Mouse (Mus musculus) lung, embryonic 16.5 days (tissue): ENCODE measurements around the gene Srpk2. TPM values are rescaled to one million over a fixed set of nuclear protein-coding genes. Genes with fewer than 3 reads are reported as not detected.

Experiments
- ATAC-seq: fragments of 200-750 bp; cut with Nextera tagmentation; 2 replicates; pipeline ENCODE4 v1.8.0; 2017; ENCODE audit warnings: low read depth, mild to moderate bottlenecking, moderate library complexity
- H3K27ac ChIP-seq: fragments of 300-500 bp; sonication (generic); 2 replicates; pipeline ENCODE4 v1.5.1; 2014; ENCODE audit warnings: mild to moderate bottlenecking, control low read depth, low read length
- H3K27me3 ChIP-seq: fragments of 300-500 bp; sonication (generic); 2 replicates; pipeline ENCODE4 v1.6.1; 2014; ENCODE audit warnings: low read depth, low read length, mixed read lengths; ENCODE audit not compliant: control insufficient read depth, insufficient read depth
- H3K36me3 ChIP-seq: fragments of 300-500 bp; sonication (generic); 2 replicates; pipeline ENCODE4 v1.6.1; 2014; ENCODE audit warnings: low read length; ENCODE audit not compliant: control insufficient read depth, insufficient read depth
- H3K4me1 ChIP-seq: fragments of 300-500 bp; sonication (generic); replicated peaks from 2 replicates; pipeline ENCODE4 v1.6.1; 2014; ENCODE audit warnings: low read length, mixed read lengths; ENCODE audit not compliant: control insufficient read depth, insufficient read depth
- H3K4me2 ChIP-seq: fragments of 300-500 bp; sonication (generic); 2 replicates; pipeline ENCODE4 v1.6.1; 2014; ENCODE audit warnings: low read depth, low read length, control low read depth
- H3K4me3 ChIP-seq: fragments of 300-500 bp; sonication (generic); 2 replicates; pipeline ENCODE4 v1.5.1; 2014; ENCODE audit warnings: mild to moderate bottlenecking, low read length, control low read depth
- H3K9ac ChIP-seq: fragments of 300-500 bp; sonication (generic); 2 replicates; pipeline ENCODE4 v1.6.1; 2014; ENCODE audit warnings: low read length, control low read depth
- H3K9me3 ChIP-seq: fragments of 300-500 bp; sonication (generic); 2 replicates; pipeline ENCODE4 v1.6.1; 2016; ENCODE audit warnings: low read length; ENCODE audit not compliant: control insufficient read depth
- WGBS: fragments of 180-500 bp; shearing (Covaris S2); extraction: QIAGEN DNeasy Blood & Tissue Kit; methylation state at CpG from one replicate; pipeline ENCODE4 v1.1.7; 2014; 5-methylcytosine and 5-hydroxymethylcytosine counted together
- polyA plus RNA-seq: library from polyadenylated mRNA; unstranded; fragments of >200 nt; fragmentation: Nextera tagmentation; extraction: Ambion mirVana; gene quantifications from 2 replicates; pipeline ENCODE4 v1.2.1, GENCODE M21; 2015

The Srpk2 gene
- polyA plus RNA-seq, 1 experiment from 2014 or later, result 43.7 TPM

DNA sequence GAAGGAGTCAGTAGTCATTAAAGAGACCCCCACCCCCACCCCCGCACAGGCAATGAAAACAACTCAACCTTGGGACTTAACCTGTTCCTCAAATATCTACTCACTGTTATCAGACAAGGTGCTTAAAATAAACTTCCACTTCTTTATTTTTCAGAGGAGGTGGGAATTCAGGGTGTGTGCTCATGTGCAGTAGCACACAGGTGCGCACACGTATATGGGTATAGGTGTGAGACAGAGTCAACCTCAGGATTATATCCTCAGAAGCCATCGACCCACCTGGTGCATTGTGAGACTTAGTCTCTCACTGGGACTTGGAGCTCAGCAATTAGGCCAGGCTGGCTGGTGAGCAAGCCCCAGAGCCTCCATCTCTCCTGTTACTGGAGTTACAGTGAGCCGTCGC lies 153.3 kb downstream of the Srpk2 start:
- H3K4me1 ChIP-seq, result no peaks in the 10 kb centered on the region; the same call in 1 of the 2 replicates
- H3K27ac ChIP-seq, result no peak overlapping the region
- H3K9ac ChIP-seq, result no peak overlapping the region
- H3K9me3 ChIP-seq, result no peaks in the 10 kb centered on the region
- no peak overlapping the region for H3K4me3 ChIP-seq
- H3K27me3 ChIP-seq, result no peaks in the 10 kb centered on the region
- no peaks in the 10 kb centered on the region for H3K36me3 ChIP-seq
- H3K4me2 ChIP-seq, result no peak overlapping the region
- no peak for ATAC-seq
- 84% methylated on average over 6 of the region's 6 CpGs for WGBS

DNA sequence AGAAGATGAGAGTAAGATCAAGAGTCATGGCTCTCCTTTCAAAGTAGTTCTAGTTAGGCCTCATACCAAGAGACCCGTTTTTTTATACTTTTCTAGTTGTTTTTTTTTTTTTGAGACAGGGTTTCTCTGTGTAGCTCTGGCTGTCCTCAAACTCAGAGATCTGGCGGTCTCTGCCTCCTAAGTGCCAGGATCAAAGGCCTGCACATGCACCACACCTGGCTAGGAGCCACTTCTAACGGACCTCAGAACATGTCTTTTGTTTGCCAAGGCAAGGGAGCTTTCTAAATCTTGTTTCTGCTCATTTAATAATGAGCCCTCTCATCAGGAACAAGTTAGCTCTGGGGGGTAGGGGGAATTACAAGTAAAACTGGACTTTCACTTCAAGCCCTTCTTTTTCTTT lies 159.8 kb downstream of the Srpk2 start:
- peaks cover 3% of the 10 kb centered on the region for H3K4me1 ChIP-seq
- H3K27me3 ChIP-seq, result no peaks in the 10 kb centered on the region
- no peak for ATAC-seq
- no peak overlapping the region for H3K4me3 ChIP-seq
- no peak overlapping the region for H3K27ac ChIP-seq
- WGBS, result 40% methylated on average over 3 of the region's 3 CpGs
- H3K36me3 ChIP-seq, result peaks cover 7% of the 10 kb centered on the region; the same call in 1 of the 2 replicates
- H3K9ac ChIP-seq, result no peak overlapping the region
- H3K9me3 ChIP-seq, result no peaks in the 10 kb centered on the region
- H3K4me2 ChIP-seq, result no peak overlapping the region

DNA sequence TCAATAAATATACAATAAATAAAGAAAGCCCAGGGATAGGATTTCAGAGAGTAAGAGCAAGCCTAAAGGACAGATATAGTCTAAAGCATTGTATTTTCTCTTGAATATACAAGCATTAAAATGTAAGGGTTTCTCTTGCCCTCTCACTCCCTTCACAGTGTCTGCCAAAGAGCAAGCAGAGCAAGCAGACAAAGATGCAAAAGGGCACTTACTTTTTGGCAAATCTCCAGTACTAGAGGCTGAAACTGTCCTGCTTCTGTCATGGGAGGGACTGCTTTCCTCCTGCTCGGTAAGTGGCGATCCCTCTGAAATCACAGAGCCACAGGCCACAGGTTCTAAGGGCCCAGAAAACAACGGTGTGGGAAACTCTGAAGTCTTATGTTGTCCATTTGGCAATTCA lies 160.5 kb downstream of the Srpk2 start:
- peaks cover 7% of the 10 kb centered on the region; the same call in 1 of the 2 replicates for H3K36me3 ChIP-seq
- 62% methylated on average over 3 of the region's 3 CpGs for WGBS
- no peak overlapping the region for H3K4me3 ChIP-seq
- peaks cover 6% of the 10 kb centered on the region for H3K4me1 ChIP-seq
- H3K9ac ChIP-seq, result no peak overlapping the region
- no peak overlapping the region for H3K27ac ChIP-seq
- ATAC-seq, result no peak
- H3K4me2 ChIP-seq, result no peak overlapping the region
- H3K9me3 ChIP-seq, result no peaks in the 10 kb centered on the region
- no peaks in the 10 kb centered on the region for H3K27me3 ChIP-seq

DNA sequence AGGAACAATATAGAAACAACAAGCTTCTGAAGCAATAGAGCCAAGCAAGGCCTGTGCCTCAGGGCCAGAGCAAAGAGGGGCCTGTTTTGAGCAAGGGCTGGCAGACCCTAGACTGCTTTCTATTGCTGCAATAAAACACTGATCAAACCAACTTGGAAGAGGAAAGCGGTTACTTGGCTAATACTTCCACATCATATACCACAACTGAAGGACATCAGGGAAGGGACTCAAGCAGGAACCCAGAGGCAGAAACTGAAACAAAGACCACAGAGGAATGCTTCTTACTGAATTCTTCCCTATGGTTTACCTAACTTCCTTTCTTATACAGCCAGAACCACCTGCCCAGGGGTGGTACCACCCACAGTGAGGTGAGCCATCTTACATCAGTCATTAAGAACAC lies 162.8 kb downstream of the Srpk2 start:
- Histone ChIP-seq H3K9ac (no peak overlapping the region), H3K36me3 (peaks cover 10% of the 10 kb centered on the region; the same call in 1 of the 2 replicates), H3K9me3 (no peaks in the 10 kb centered on the region), H3K27me3 (no peaks in the 10 kb centered on the region), H3K4me1 (peaks cover 12% of the 10 kb centered on the region), H3K27ac (no peak overlapping the region), H3K4me2 (no peak overlapping the region), H3K4me3 (no peak overlapping the region)
- no peak for ATAC-seq
- 87% methylated on average over 1 of the region's 1 CpGs for WGBS

DNA sequence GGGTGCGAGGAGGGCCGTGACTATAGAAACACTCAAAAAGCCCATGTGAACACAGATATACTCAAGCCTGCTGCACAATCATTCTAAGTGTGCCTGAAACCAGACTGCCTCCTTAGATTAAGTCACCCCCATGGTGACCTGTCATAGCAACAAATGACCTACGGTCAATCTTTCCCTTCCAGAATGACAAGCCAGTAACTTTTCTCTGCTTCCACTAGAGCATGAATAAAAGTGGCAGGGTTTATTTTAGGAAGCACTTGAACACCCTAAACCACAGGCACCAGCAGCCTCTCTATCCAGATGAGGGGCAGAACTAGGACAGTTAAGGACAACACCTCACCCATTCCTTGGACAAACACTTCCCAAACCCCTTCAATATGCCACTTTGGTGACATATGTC lies 164.7 kb downstream of the Srpk2 start:
- 83% methylated on average over 3 of the region's 3 CpGs for WGBS
- Histone ChIP-seq H3K36me3 (peaks cover 12% of the 10 kb centered on the region; the same call in 1 of the 2 replicates), H3K9me3 (no peaks in the 10 kb centered on the region), H3K27me3 (no peaks in the 10 kb centered on the region), H3K4me2 (no peak overlapping the region), H3K27ac (no peak overlapping the region), H3K4me1 (peaks cover 12% of the 10 kb centered on the region), H3K9ac (no peak overlapping the region), H3K4me3 (no peak overlapping the region)
- ATAC-seq, result no peak

DNA sequence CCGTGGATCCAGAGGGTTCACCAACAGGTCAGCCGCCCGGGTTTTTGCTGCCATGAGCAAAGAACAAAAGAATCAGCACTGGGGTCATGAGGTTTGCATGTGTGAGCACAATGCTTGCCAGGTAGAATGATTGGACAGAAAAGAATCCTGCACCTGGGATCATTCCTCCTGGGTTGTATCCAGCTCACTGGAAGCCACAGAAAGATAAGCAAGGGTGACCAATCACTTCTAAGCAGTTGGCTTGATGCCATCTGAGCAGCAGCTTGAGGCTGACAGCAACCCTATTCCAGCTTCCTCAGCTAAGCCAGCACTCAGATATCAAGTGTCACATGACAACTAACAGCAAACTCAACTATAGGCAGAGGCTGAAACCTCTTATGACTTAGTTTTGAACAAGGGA lies 165.7 kb downstream of the Srpk2 start:
- H3K9ac ChIP-seq, result no peak overlapping the region
- H3K36me3 ChIP-seq, result peaks cover 16% of the 10 kb centered on the region
- no peak overlapping the region for H3K4me2 ChIP-seq
- no peak overlapping the region for H3K27ac ChIP-seq
- WGBS, result 16% methylated on average over 3 of the region's 3 CpGs
- no peak overlapping the region for H3K4me3 ChIP-seq
- H3K4me1 ChIP-seq, result peaks cover 12% of the 10 kb centered on the region
- no peaks in the 10 kb centered on the region for H3K27me3 ChIP-seq
- H3K9me3 ChIP-seq, result no peaks in the 10 kb centered on the region
- peak; percentile 86 for ATAC-seq

DNA sequence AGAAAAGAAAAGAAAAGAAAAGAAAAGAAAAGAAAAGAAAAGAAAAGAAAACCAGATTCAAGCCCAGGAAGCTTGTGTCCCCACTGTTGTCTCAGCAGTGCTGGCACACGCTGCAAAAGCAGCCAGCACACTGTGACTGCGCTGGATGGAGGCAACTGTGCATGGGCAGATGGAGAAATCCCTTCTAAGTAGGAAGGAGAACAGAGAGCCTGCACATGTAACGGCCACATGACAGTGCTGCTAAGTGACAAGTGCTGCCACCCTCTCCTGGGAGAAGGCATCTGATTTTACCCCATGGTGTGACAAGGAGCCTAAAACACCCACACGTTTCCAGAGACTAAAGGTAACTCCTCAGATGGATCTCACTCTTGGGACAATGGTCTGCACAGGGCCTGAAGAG lies 166.6 kb downstream of the Srpk2 start:
- H3K9me3 ChIP-seq, result no peaks in the 10 kb centered on the region
- no peak overlapping the region for H3K9ac ChIP-seq
- no peak overlapping the region for H3K4me2 ChIP-seq
- H3K36me3 ChIP-seq, result peaks cover 24% of the 10 kb centered on the region
- 85% methylated on average over 4 of the region's 4 CpGs for WGBS
- no peaks in the 10 kb centered on the region for H3K27me3 ChIP-seq
- H3K27ac ChIP-seq, result no peak overlapping the region
- H3K4me3 ChIP-seq, result no peak overlapping the region
- ATAC-seq, result no peak
- H3K4me1 ChIP-seq, result peaks cover 12% of the 10 kb centered on the region

DNA sequence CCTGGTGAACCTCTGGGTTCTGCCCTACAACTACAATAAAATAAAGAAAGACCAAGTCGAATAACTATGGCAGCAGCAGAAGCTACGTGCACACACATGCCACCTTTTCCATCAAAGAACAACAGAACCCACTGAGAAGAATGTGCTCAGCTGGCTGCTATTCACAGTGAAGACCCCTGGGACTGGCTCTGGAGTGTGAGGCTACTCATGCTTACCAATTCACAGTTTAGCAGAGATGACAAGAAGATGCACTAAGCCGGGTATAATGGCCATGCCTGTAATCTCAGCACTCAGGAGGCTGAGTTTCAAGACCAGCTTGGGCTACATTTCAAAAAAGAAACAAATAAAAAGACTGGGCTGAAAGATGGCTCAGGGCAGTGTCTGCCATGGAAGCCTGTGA lies 167.5 kb downstream of the Srpk2 start:
- H3K4me1 ChIP-seq, result peaks cover 12% of the 10 kb centered on the region
- H3K27ac ChIP-seq, result no peak overlapping the region
- 80% methylated on average over 3 of the region's 3 CpGs for WGBS
- H3K36me3 ChIP-seq, result peaks cover 25% of the 10 kb centered on the region
- no peaks in the 10 kb centered on the region for H3K9me3 ChIP-seq
- no peak overlapping the region for H3K9ac ChIP-seq
- no peak overlapping the region for H3K4me3 ChIP-seq
- ATAC-seq, result no peak
- no peak overlapping the region for H3K4me2 ChIP-seq
- H3K27me3 ChIP-seq, result no peaks in the 10 kb centered on the region

DNA sequence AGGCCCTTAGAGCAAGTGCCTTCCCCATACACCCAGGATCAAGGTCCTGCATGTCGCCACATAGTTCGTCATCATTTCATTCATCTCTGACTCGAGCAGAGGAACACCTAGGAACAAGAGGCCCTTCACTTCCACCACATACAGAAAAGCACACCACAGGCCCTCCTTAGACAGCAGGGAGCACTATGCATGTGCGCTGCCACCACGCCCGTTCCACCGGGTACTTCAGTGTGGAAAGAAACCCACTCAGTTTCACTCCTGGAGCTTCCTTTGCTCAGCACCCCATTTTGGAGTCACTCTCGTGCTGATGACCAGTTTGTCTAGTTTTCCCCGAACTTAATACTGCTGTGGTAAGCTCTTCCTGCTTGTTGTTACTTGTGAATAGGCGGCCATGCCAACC lies 169.4 kb downstream of the Srpk2 start:
- Histone ChIP-seq H3K36me3 (peaks cover 23% of the 10 kb centered on the region), H3K9me3 (no peaks in the 10 kb centered on the region), H3K4me2 (no peak overlapping the region), H3K9ac (no peak overlapping the region), H3K27me3 (no peaks in the 10 kb centered on the region), H3K27ac (no peak overlapping the region), H3K4me3 (no peak overlapping the region), H3K4me1 (peaks cover 12% of the 10 kb centered on the region)
- 85% methylated on average over 10 of the region's 10 CpGs for WGBS
- no peak for ATAC-seq

DNA sequence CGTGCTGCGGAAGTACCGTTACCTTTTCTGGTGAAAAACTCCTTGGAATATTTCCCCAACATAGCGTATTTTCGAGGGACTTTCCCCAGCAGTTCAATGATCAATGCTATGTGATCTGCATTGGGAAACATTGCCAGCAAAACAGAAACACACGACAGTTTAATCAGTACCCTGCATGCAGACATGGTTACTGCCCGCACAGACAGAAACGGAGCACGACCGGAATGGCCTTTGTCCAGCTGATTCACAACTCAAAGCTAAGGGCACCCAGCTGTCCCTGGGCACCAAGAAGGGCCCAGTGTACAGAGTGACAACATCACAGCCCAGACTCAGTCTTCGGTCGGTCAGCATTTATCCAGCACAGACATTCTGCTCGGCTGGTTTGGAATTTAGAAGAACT lies 170.9 kb downstream of the Srpk2 start:
- 92% methylated on average over 13 of the region's 13 CpGs for WGBS
- no peak overlapping the region for H3K27ac ChIP-seq
- no peaks in the 10 kb centered on the region for H3K9me3 ChIP-seq
- peaks cover under 1% of the 10 kb centered on the region; the same call in 1 of the 2 replicates for H3K4me1 ChIP-seq
- H3K9ac ChIP-seq, result no peak overlapping the region
- ATAC-seq, result no peak
- H3K4me2 ChIP-seq, result no peak overlapping the region
- peaks cover 27% of the 10 kb centered on the region for H3K36me3 ChIP-seq
- no peaks in the 10 kb centered on the region for H3K27me3 ChIP-seq
- no peak overlapping the region for H3K4me3 ChIP-seq
